Mouse (Mus musculus): ENCODE results near the gene Ajuba. TPM values are rescaled to one million over a fixed set of nuclear protein-coding genes. Genes with fewer than 3 reads are reported as not detected.
A peak's percentile ranks its signal among the peaks of the same experiment; 100 is the strongest.

The Ajuba gene
- polyA plus RNA-seq, 1 experiment: 1.0 TPM

- TF ChIP-seq FLI1 (IDR thresholded peaks at IDR 0.05; ENCODE audit: low read length) (no peak), GATA1 (IDR thresholded peaks at IDR 0.05; ENCODE audit: borderline replicate concordance, low read length) (no peak)
- H3K4me1 ChIP-seq: peaks cover 28% of the 10 kb centered on the region
- no peaks in the 10 kb centered on the region for H3K9me3 ChIP-seq
- H3K27me3 ChIP-seq (replicated peaks): no peaks in the 10 kb centered on the region
- H3K4me3 ChIP-seq (replicated peaks): no peak overlapping the region
- H3K36me3 ChIP-seq (replicated peaks; ENCODE audit: low read length): peaks cover 44% of the 10 kb centered on the region
Measured at GRCm38 (mm10) chr14:54609962-54610361, 32.6 kb upstream of the Ajuba start.

GRCm38 (mm10) chr14:54609245-54609644 lies 31.9 kb upstream of the Ajuba start:
- TF ChIP-seq FLI1 (IDR thresholded peaks at IDR 0.05; ENCODE audit: low read length): no peak
- TF ChIP-seq GATA1 (IDR thresholded peaks at IDR 0.05; ENCODE audit: borderline replicate concordance, low read length): no peak
- no peaks in the 10 kb centered on the region for H3K27me3 ChIP-seq (replicated peaks)
- H3K4me1 ChIP-seq: peaks cover 30% of the 10 kb centered on the region
- no peaks in the 10 kb centered on the region for H3K9me3 ChIP-seq
- peaks cover 36% of the 10 kb centered on the region for H3K36me3 ChIP-seq (replicated peaks; ENCODE audit: low read length)
- no peak overlapping the region for H3K4me3 ChIP-seq (replicated peaks)

- TF ChIP-seq GATA1 (IDR thresholded peaks at IDR 0.05; ENCODE audit: borderline replicate concordance, low read length): no peak
- TF ChIP-seq FLI1 (IDR thresholded peaks at IDR 0.05; ENCODE audit: low read length): no peak
- H3K27me3 ChIP-seq (replicated peaks): no peaks in the 10 kb centered on the region
Measured at GRCm38 (mm10) chr14:54607226-54607625, 29.9 kb upstream of the Ajuba start.

GRCm38 (mm10) chr14:54605752-54606321 lies 28.5 kb upstream of the Ajuba start, which contains the start of gene 4931414P19Rik:
TSS of gene 4931414P19Rik (minus strand) at chr14:54605993.
- TF ChIP-seq GATA1 (IDR thresholded peaks at IDR 0.05; ENCODE audit: borderline replicate concordance, low read length): no peak
- Histone ChIP-seq H3K27me3 (replicated peaks) (no peaks in the 10 kb centered on the region), H3K9me3 (no peaks in the 10 kb centered on the region), H3K4me3 (replicated peaks) (peak within 1 kb of the TSS; percentile 91), H3K4me1 (peaks cover 51% of the 10 kb centered on the region), H3K36me3 (replicated peaks; ENCODE audit: low read length) (peaks cover 9% of the 10 kb centered on the region)

More at GRCm38 (mm10) chr14:54607226-54607625, 29.9 kb upstream of the Ajuba start:
- Histone ChIP-seq H3K36me3 (replicated peaks; ENCODE audit: low read length) (peaks cover 22% of the 10 kb centered on the region), H3K4me3 (replicated peaks) (peak overlapping the region; percentile 35), H3K4me1 (peaks cover 40% of the 10 kb centered on the region), H3K9me3 (no peaks in the 10 kb centered on the region)

- Histone ChIP-seq H3K36me3 (replicated peaks; ENCODE audit: low read length) (peaks cover 6% of the 10 kb centered on the region), H3K4me3 (replicated peaks) (peak overlapping the region; percentile 96), H3K27me3 (replicated peaks) (no peaks in the 10 kb centered on the region), H3K4me1 (peaks cover 45% of the 10 kb centered on the region), H3K9me3 (no peaks in the 10 kb centered on the region)
- TF ChIP-seq FLI1 (IDR thresholded peaks at IDR 0.05; ENCODE audit: low read length) (no peak), GATA1 (IDR thresholded peaks at IDR 0.05; ENCODE audit: borderline replicate concordance, low read length) (no peak)
Measured at GRCm38 (mm10) chr14:54603686-54604085, 26.3 kb upstream of the Ajuba start.

- TF ChIP-seq GATA1 (IDR thresholded peaks at IDR 0.05; ENCODE audit: borderline replicate concordance, low read length) (no peak), FLI1 (IDR thresholded peaks at IDR 0.05; ENCODE audit: low read length) (no peak)
- no peaks in the 10 kb centered on the region for H3K9me3 ChIP-seq
- H3K27me3 ChIP-seq (replicated peaks): no peaks in the 10 kb centered on the region
- peaks cover 45% of the 10 kb centered on the region for H3K4me1 ChIP-seq
- H3K4me3 ChIP-seq (replicated peaks): peak overlapping the region; percentile 96
- peaks cover 8% of the 10 kb centered on the region for H3K36me3 ChIP-seq (replicated peaks; ENCODE audit: low read length)
Measured at GRCm38 (mm10) chr14:54603038-54603654, 25.8 kb upstream of the Ajuba start.

- Histone ChIP-seq H3K36me3 (replicated peaks; ENCODE audit: low read length) (peaks cover 8% of the 10 kb centered on the region), H3K9me3 (no peaks in the 10 kb centered on the region), H3K27me3 (replicated peaks) (no peaks in the 10 kb centered on the region), H3K4me1 (peaks cover 45% of the 10 kb centered on the region), H3K4me3 (replicated peaks) (peak overlapping the region; percentile 96)
- TF ChIP-seq GATA1 (IDR thresholded peaks at IDR 0.05; ENCODE audit: borderline replicate concordance, low read length) (no peak), FLI1 (IDR thresholded peaks at IDR 0.05; ENCODE audit: low read length) (no peak)
Measured at GRCm38 (mm10) chr14:54602613-54603012, 25.3 kb upstream of the Ajuba start.

GRCm38 (mm10) chr14:54601601-54602000 lies 24.2 kb upstream of the Ajuba start:
- H3K9me3 ChIP-seq: no peaks in the 10 kb centered on the region
- peaks cover 45% of the 10 kb centered on the region for H3K4me1 ChIP-seq
- TF ChIP-seq FLI1 (IDR thresholded peaks at IDR 0.05; ENCODE audit: low read length) (no peak), GATA1 (IDR thresholded peaks at IDR 0.05; ENCODE audit: borderline replicate concordance, low read length) (no peak)
- H3K4me3 ChIP-seq (replicated peaks): no peak overlapping the region
- peaks cover 8% of the 10 kb centered on the region for H3K36me3 ChIP-seq (replicated peaks; ENCODE audit: low read length)
- H3K27me3 ChIP-seq (replicated peaks): no peaks in the 10 kb centered on the region

- Histone ChIP-seq H3K4me1 (peaks cover 51% of the 10 kb centered on the region), H3K36me3 (replicated peaks; ENCODE audit: low read length) (peaks cover 26% of the 10 kb centered on the region), H3K9me3 (no peaks in the 10 kb centered on the region), H3K4me3 (replicated peaks) (no peak overlapping the region), H3K27me3 (replicated peaks) (no peaks in the 10 kb centered on the region)
- TF ChIP-seq FLI1 (IDR thresholded peaks at IDR 0.05; ENCODE audit: low read length) (no peak), GATA1 (IDR thresholded peaks at IDR 0.05; ENCODE audit: borderline replicate concordance, low read length) (no peak)
Measured at GRCm38 (mm10) chr14:54597084-54597483, 19.7 kb upstream of the Ajuba start.

GRCm38 (mm10) chr14:54594631-54595414 lies 17.5 kb upstream of the Ajuba start:
- TF ChIP-seq FLI1 (IDR thresholded peaks at IDR 0.05; ENCODE audit: low read length) (no peak), GATA1 (IDR thresholded peaks at IDR 0.05; ENCODE audit: borderline replicate concordance, low read length) (no peak)
- Histone ChIP-seq H3K9me3 (no peaks in the 10 kb centered on the region), H3K4me3 (replicated peaks) (peak overlapping the region; percentile 48), H3K4me1 (peaks cover 58% of the 10 kb centered on the region), H3K27me3 (replicated peaks) (no peaks in the 10 kb centered on the region), H3K36me3 (replicated peaks; ENCODE audit: low read length) (peaks cover 40% of the 10 kb centered on the region)
